Mouse (Mus musculus) liver (tissue): Measurements from ENCODE around the gene Gm3238.
"Not testable (repeated sequence)": the region's sequence is repeated elsewhere in the genome, so short reads cannot be mapped to it uniquely, and the experiment has no call there.

Experiments
- DNase-seq: peaks from one replicate; pipeline ENCODE4 v3.0.0-alpha.2; 2020; ENCODE audit warnings: mixed read lengths

Gm3238 gene

GRCm38 (mm10) chr10:77741924-77742688 is 29.0 kb downstream of the Gm3238 start, which contains the start of gene Gm18596:
Gene Gm18596, minus strand, starts transcription at chr10:77742638.
- DNase-seq, result not testable (repeated sequence)

- DNase-seq, result no peak
Observed at GRCm38 (mm10) chr10:77738929-77739328, 32.2 kb downstream of the Gm3238 start.

- DNase-seq, result no peak
Observed at GRCm38 (mm10) chr10:77735928-77736327, 35.2 kb downstream of the Gm3238 start.

DNA sequence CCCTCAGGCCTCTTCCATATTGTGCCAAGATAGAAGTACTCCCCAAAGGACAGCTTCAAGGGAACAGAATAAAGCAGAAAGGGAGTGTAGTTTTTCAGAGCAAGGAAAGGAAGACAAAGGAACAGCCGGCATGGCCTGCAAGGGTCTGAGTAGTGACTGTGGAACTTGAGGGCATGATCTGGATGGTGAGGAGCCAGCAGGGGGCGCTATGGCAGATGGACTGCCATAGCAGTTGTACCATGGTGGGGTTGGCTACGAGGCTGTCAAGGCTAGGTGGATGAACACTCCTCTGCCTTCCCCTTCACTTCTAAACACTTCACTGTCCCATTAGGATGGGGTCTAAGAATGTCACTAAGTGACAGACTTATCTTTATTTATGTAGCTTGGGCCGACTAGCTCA is 41.9 kb downstream of the Gm3238 start:
- peak; percentile 41 for DNase-seq

GRCm38 (mm10) chr10:77728280-77728679 is 42.8 kb downstream of the Gm3238 start:
- DNase-seq, result no peak

GRCm38 (mm10) chr10:77726186-77726585 is 44.9 kb downstream of the Gm3238 start, which contains the start of gene Gm10100:
Gene Gm10100, plus strand, starts transcription at chr10:77726486.
- no peak for DNase-seq

GRCm38 (mm10) chr10:77724855-77725254 is 46.3 kb downstream of the Gm3238 start:
- DNase-seq, result no peak
